Mouse (Mus musculus) lung, postnatal 14 days (tissue): ENCODE results near the gene Tmem25.

ENCODE experiments used
- DNase-seq: peaks from one replicate; pipeline ENCODE4 v3.0.0; 2021

Tmem25 gene

GRCm38 (mm10) chr9:44799102-44799957 lies at the start of gene Tmem25:
Tmem25 (minus strand) TSS chr9:44799307.
- DNase-seq: peak; percentile 82

GRCm38 (mm10) chr9:44847446-44847845 lies 48.3 kb upstream of the Tmem25 start:
- DNase-seq: no peak

- DNase-seq: peak; percentile 20
These were observed 42.1 kb upstream of the Tmem25 start for GRCm38 (mm10) chr9:44841241-44841640.

- peak; percentile 81 for DNase-seq
These were observed 37.3 kb upstream of the Tmem25 start for GRCm38 (mm10) chr9:44836439-44836838.

- peak; percentile 48 for DNase-seq
These were observed 33.2 kb upstream of the Tmem25 start for GRCm38 (mm10) chr9:44832356-44832755.

- DNase-seq: no peak
These were observed 31.4 kb upstream of the Tmem25 start for GRCm38 (mm10) chr9:44830506-44830905.

- DNase-seq: no peak
These were observed 29.8 kb upstream of the Tmem25 start for GRCm38 (mm10) chr9:44828944-44829343.

- DNase-seq: no peak
These were observed 27.6 kb upstream of the Tmem25 start for GRCm38 (mm10) chr9:44826660-44827059.

GRCm38 (mm10) chr9:44819920-44820827 lies 21.1 kb upstream of the Tmem25 start:
- DNase-seq: peak; percentile 32

- no peak for DNase-seq
These were observed 18.4 kb upstream of the Tmem25 start for GRCm38 (mm10) chr9:44817522-44817921.

GRCm38 (mm10) chr9:44814179-44814578 lies 15.1 kb upstream of the Tmem25 start:
- DNase-seq: no peak

GRCm38 (mm10) chr9:44810316-44810715 lies 11.2 kb upstream of the Tmem25 start:
- DNase-seq: peak; percentile 16

- no peak for DNase-seq
These were observed 8.7 kb upstream of the Tmem25 start for GRCm38 (mm10) chr9:44807778-44808177.

- no peak for DNase-seq
These were observed 8.0 kb upstream of the Tmem25 start for GRCm38 (mm10) chr9:44807141-44807540.

GRCm38 (mm10) chr9:44805536-44805935 lies 6.4 kb upstream of the Tmem25 start:
- no peak for DNase-seq

- DNase-seq: no peak
These were observed 5.6 kb upstream of the Tmem25 start for GRCm38 (mm10) chr9:44804678-44805077.

GRCm38 (mm10) chr9:44802808-44803450 lies 3.8 kb upstream of the Tmem25 start, which contains the start of gene Ttc36:
Ttc36 (minus strand) TSS chr9:44803072.
- DNase-seq: peak; percentile 45

GRCm38 (mm10) chr9:44801669-44802068 lies 2.6 kb upstream of the Tmem25 start:
- no peak for DNase-seq

- no peak for DNase-seq
These were observed 834 bp upstream of the Tmem25 start for GRCm38 (mm10) chr9:44799958-44800324.

- DNase-seq: no peak
These were observed 809 bp downstream of the Tmem25 start for GRCm38 (mm10) chr9:44798298-44798697.

GRCm38 (mm10) chr9:44792842-44793241 lies 6.3 kb downstream of the Tmem25 start:
- DNase-seq: no peak

- DNase-seq: peak; percentile 94
These were observed 26.1 kb downstream of the Tmem25 start for GRCm38 (mm10) chr9:44772750-44773651.
